Mouse (Mus musculus) erythroblast, embryonic 14.5 days (primary cell): ENCODE measurements around the gene Mknk1. TPM values are rescaled to one million over a fixed set of nuclear protein-coding genes. Genes with fewer than 3 reads are reported as not detected.

Source experiments
- H3K27me3 ChIP-seq: 2 replicates; pipeline ENCODE4 v1.6.1; 2012; ENCODE audit warnings: inconsistent platforms; ENCODE audit not compliant: control insufficient read depth
- H3K36me3 ChIP-seq: 2 replicates; pipeline ENCODE4 v1.6.1; 2012; ENCODE audit warnings: mild to moderate bottlenecking, inconsistent platforms; ENCODE audit not compliant: control insufficient read depth
- H3K4me1 ChIP-seq: 2 replicates; pipeline ENCODE4 v1.6.1; 2012; ENCODE audit warnings: inconsistent platforms; ENCODE audit not compliant: control insufficient read depth
- H3K4me3 ChIP-seq: replicated peaks from 2 replicates; pipeline ENCODE3; 2012; ENCODE audit warnings: moderate library complexity, mild to moderate bottlenecking, inconsistent platforms
- H3K9me3 ChIP-seq: 2 replicates; pipeline ENCODE4 v1.6.1; 2012; ENCODE audit warnings: low read length, inconsistent platforms, mixed read lengths; ENCODE audit not compliant: control insufficient read depth
- GATA1 ChIP-seq: IDR thresholded peaks from 2 replicates; pipeline ENCODE4 v1.6.1; 2012; ENCODE audit warnings: low read length, inconsistent platforms, mixed read lengths
- TAL1 ChIP-seq: IDR thresholded peaks from 3 replicates; pipeline ENCODE4 v1.6.1; 2012; ENCODE audit warnings: low read length, inconsistent platforms, mixed read lengths
- polyA plus RNA-seq: library from polyadenylated mRNA; stranded (reverse); fragments of >175 nt; gene quantifications from 2 replicates; pipeline ENCODE4 v1.2.3, GENCODE M21; 2012

Mknk1 gene
- polyA plus RNA-seq, 1 experiment: 7.1 TPM

DNA sequence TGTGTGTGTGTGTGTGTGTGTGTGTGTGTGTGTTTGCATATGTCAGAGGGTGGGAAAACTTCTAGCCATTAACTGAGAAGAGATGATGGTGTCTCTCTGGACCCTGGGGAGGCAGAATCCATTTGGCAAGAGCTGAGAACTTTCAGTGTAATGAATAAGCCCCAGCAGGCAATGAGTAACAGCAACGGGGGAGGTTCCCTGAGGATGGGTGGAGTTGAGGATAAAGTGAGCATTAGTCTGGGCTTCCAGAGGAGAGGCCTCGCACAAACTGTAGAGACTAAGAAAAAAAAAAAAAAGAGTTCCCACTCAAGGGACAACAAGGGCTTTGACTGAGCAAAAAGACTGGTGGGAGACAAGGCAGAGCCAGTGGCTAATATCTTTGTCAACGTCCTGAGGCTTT, 55.3 kb downstream of the Mknk1 start:
- Histone ChIP-seq H3K4me3 (no peak overlapping the region), H3K27me3 (peaks cover 84% of the 10 kb centered on the region), H3K9me3 (peaks cover 2% of the 10 kb centered on the region; the same call in 1 of the 2 replicates), H3K4me1 (peaks cover 4% of the 10 kb centered on the region), H3K36me3 (no peaks in the 10 kb centered on the region)
- TF ChIP-seq GATA1 (no peak), TAL1 (no peak)

DNA sequence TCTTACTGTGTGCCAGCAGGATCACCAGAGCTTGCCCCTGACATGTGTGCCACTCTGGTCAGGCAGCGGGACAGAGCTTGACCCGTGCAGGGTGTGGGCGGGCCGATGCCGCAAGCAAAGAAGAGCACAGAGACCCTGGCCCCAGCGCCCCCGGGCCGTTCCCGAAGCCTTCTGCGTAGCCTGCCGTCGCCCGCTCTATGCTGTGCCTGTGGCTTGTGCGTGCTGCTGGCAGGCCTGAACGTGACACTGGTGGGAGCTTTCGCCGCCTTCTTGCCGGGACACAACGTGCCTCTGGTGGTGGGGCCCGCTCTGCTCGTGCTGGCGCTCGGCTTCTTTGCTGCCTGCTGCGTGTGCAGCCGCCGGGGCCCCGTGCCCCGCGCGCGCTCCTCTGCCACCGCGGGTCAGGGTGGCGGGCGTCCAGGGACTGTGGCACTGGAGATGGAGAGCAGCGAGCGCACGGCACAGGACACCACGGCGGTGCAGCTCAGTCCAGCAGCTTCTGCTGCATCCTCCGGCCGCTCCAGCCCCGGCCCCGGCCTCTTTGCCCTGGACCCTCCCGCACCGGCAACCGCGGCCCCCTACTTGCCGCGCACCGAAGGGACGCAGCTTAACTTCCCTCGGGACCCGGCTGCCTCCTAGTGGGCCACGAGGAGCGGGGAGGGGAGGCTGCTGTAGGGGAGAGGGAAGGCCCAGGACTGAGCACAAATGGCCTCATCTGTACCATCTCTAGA, 59.1 kb downstream of the Mknk1 start:
- Histone ChIP-seq H3K9me3 (peaks cover 2% of the 10 kb centered on the region; the same call in 1 of the 2 replicates), H3K4me1 (no peaks in the 10 kb centered on the region), H3K4me3 (no peak overlapping the region), H3K36me3 (no peaks in the 10 kb centered on the region), H3K27me3 (peaks cover 75% of the 10 kb centered on the region)
- TF ChIP-seq TAL1 (no peak), GATA1 (no peak)

DNA sequence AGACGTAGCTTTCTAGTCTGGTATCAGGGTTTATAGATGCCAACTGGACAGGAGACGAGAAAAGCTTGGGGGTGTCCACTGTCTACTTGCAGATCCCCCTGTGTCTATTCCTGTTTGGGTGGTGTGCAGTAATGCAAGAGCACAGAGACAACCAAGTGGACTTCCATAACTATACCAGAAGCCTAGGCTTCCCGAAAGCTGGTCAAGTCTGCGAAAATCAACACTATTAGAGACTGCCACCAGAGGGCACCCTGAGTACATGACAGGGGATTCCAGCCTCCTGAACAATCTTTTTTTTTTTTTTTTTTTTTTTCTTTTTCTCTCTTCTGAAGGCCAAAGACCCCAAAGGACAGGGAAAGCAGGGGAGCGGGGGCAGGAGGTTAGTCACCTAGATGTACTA, 63.8 kb downstream of the Mknk1 start:
- Histone ChIP-seq H3K27me3 (peaks cover 66% of the 10 kb centered on the region), H3K9me3 (peaks cover under 1% of the 10 kb centered on the region; the same call in 1 of the 2 replicates), H3K36me3 (no peaks in the 10 kb centered on the region), H3K4me3 (no peak overlapping the region), H3K4me1 (no peaks in the 10 kb centered on the region)
- no peak for TF ChIP-seq TAL1
- TF ChIP-seq GATA1: no peak

DNA sequence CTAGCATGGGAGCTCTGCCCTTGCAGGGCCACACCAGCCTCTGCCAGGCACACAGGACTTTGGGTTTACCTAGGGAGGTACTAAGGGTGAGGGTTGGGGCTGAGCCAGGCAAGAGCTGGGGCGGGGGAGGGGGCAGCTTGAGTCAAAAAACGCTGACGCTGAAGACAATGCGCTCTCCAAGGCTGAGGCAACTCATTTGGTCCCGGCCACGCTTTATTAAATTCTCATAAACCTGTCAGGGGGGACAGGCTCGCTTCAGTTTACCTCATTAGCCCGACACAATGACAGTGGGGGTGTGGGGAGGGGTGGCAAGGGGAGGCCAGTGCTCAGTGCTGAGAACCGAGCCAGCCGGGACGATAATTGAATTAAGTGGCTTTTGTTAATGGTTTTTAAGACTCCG, 65.4 kb downstream of the Mknk1 start:
- Histone ChIP-seq H3K9me3 (no peaks in the 10 kb centered on the region), H3K27me3 (peaks cover 62% of the 10 kb centered on the region), H3K4me3 (no peak overlapping the region), H3K36me3 (no peaks in the 10 kb centered on the region), H3K4me1 (no peaks in the 10 kb centered on the region)
- TF ChIP-seq TAL1 (no peak), GATA1 (no peak)

DNA sequence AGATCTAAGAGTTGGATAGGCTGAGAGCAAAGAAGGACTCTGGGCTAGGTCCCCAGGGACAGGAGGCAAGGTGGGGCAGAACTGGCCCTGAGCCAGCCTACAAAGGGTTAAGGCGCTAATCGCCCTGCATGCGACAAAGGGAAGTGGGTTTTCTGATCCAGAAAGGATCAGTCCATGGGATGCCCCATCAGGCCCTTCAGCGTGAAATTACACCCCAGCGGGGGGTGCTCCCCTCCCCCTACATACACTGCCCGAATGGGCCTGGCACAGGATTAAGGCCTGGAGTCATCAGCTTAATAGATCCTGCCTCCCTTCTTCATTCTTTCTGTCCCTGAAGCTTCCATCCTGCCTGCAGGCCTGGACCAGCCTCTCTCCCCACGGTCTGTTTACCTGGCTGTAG, 66.7 kb downstream of the Mknk1 start:
- Histone ChIP-seq H3K27me3 (peaks cover 49% of the 10 kb centered on the region), H3K4me1 (no peaks in the 10 kb centered on the region)

DNA sequence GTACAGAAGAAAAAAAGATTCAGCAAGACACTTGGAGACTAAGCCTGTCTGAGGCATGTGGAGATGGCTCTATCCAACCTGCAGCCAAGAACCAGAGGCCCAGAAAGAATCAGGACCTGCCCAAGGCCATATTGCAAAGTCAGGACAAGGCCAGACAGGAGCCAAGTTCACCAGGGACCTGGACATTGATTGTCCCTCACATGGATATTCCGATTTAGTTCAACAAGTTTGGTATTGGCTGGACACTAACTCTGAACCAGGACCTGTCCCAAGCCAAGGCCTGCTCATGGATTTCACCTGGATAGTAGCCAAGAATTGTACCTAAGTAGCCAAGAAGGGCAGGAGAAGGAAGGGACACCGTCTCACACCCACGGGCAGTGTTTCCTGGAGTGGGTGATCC, 67.8 kb downstream of the Mknk1 start:
- Histone ChIP-seq H3K4me3 (no peak overlapping the region), H3K27me3 (peaks cover 50% of the 10 kb centered on the region), H3K36me3 (no peaks in the 10 kb centered on the region), H3K4me1 (no peaks in the 10 kb centered on the region), H3K9me3 (no peaks in the 10 kb centered on the region)
- TF ChIP-seq TAL1 (no peak), GATA1 (no peak)

More for the DNA sequence above, 66.7 kb downstream of the Mknk1 start:
- Histone ChIP-seq H3K4me3 (no peak overlapping the region), H3K9me3 (no peaks in the 10 kb centered on the region), H3K36me3 (no peaks in the 10 kb centered on the region)
- no peak for TF ChIP-seq GATA1
- TF ChIP-seq TAL1: no peak

DNA sequence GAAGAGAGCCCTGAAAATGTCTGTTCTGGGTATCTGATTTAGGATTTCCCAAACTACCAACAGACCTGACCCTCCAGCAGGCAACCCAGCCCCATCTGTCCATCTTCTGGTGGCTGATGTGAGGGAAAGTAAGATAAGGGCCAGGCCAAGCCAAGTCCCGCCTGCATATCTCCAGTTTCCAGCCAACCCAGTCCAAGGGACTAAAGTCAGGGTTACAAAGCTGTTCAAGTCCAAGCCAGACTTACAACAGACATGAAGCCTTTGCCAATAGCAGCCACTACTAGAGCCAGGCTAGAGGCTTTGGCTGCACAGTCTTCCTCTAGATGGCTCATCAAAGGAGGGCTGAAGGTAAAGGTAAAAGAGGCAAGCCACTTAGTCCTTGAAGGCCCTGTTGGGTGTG, 69.0 kb downstream of the Mknk1 start:
- peaks cover 51% of the 10 kb centered on the region for H3K27me3 ChIP-seq
- no peaks in the 10 kb centered on the region for H3K4me1 ChIP-seq
- no peaks in the 10 kb centered on the region for H3K9me3 ChIP-seq
- H3K36me3 ChIP-seq: no peaks in the 10 kb centered on the region
- TF ChIP-seq TAL1 (no peak), GATA1 (no peak)
- no peak overlapping the region for H3K4me3 ChIP-seq

DNA sequence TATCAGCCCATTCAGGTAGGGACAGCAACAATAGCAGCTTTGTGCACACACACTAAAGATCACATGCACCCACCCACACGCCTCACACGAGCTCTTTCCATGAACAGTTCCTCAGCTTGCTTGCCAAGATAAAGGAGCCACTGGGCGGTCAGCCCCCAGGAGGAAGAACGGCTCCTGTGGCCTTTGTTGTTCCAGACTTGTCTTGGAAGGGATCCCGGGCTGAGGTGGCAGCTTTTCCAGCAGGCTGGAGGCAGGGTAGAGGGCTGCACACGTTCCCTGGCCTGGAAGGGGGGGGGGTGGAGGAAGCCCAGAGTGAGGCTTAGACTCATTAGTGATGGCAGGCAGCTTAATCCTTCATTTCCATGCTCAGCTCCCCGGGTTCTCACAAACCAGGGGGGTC, 69.6 kb downstream of the Mknk1 start:
- TF ChIP-seq TAL1 (no peak), GATA1 (no peak)

DNA sequence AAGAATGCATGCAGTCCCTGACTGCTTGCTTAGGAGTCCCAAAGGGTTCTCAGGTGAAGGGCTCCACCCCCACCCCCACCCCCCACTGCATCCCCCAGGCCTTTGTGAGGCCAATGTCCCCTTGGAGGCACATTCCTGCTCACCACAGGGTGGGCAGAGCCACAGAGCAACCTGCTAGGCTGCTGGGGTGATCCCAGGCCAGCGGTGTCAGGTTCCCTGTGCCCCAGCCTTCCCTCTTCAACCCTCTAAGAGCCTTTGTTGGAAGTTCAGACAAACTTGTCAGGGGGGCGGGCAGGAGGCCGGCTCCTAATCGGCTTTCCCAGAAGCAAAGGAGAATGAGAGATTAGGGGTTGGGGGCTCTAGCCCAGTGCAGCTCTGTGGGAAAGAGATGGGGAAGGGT, 72.6 kb downstream of the Mknk1 start:
- TF ChIP-seq TAL1 (no peak), GATA1 (no peak)
- Histone ChIP-seq H3K27me3 (peaks cover 34% of the 10 kb centered on the region), H3K4me1 (no peaks in the 10 kb centered on the region), H3K9me3 (no peaks in the 10 kb centered on the region), H3K4me3 (no peak overlapping the region), H3K36me3 (no peaks in the 10 kb centered on the region)

More for the DNA sequence above, 69.6 kb downstream of the Mknk1 start:
- no peaks in the 10 kb centered on the region for H3K36me3 ChIP-seq
- H3K27me3 ChIP-seq: peaks cover 48% of the 10 kb centered on the region
- no peaks in the 10 kb centered on the region for H3K4me1 ChIP-seq
- H3K9me3 ChIP-seq: no peaks in the 10 kb centered on the region
- no peak overlapping the region for H3K4me3 ChIP-seq
